Mouse (Mus musculus) cortical plate, adult 2 months (tissue): Measurements from ENCODE around the gene Adam15. TPM values are rescaled to one million over a fixed set of nuclear protein-coding genes. Genes with fewer than 3 reads are reported as not detected.

ENCODE experiments used
- H3K27ac ChIP-seq: fragments of 200-500 bp; 2 replicates; pipeline ENCODE4 v1.5.1; 2012; ENCODE audit warnings: low read length, control low read depth, inconsistent platforms; ENCODE audit not compliant: insufficient read depth
- H3K4me1 ChIP-seq: fragments of 200-500 bp; 2 replicates; pipeline ENCODE4 v1.6.1; 2011; ENCODE audit warnings: low read length; ENCODE audit not compliant: control insufficient read depth, insufficient read depth
- H3K4me3 ChIP-seq: fragments of 200-500 bp; 2 replicates; pipeline ENCODE4 v1.5.1; 2011; ENCODE audit warnings: mild to moderate bottlenecking, low read length, control low read depth; ENCODE audit not compliant: insufficient read depth
- CTCF ChIP-seq: fragments of 200-500 bp; IDR thresholded peaks from 2 replicates; pipeline ENCODE4 v1.5.1; 2011; ENCODE audit warnings: mild to moderate bottlenecking, control low read depth, low read length; ENCODE audit not compliant: insufficient read depth; ENCODE audit errors: extremely low read depth
- POLR2A ChIP-seq: fragments of 200-500 bp; IDR thresholded peaks from 2 replicates; pipeline ENCODE4 v1.6.1; 2011; ENCODE audit warnings: mild to moderate bottlenecking, low read length, control low read depth; ENCODE audit not compliant: insufficient read depth; ENCODE audit errors: extremely low read depth
- polyA plus RNA-seq: library from polyadenylated mRNA; depleted of rRNA; stranded (reverse); fragments of >200 nt; gene quantifications from 2 replicates; pipeline ENCODE4 v1.2.3, GENCODE M21; 2012

Adam15 gene
- polyA plus RNA-seq, 1 experiment: 170 TPM

DNA sequence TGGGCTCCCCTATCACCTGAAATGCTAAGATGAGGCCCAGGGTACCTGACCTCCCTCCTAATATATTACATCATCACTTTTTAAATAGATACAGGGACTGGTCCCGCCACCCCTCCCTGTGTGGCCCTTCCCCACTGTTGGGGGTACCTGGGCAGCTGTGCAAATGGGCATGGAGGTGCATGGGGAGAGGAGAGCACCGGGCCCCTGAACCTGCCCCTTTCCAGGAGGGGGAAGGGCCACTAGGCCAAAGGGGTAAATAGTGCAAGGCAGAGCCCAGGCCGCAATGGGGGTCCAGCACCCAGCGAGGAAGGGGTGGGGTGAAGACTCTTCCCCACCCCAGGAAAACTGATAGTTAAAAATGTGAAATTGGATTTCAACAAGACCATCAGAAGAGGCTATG lies 28.0 kb upstream of the Adam15 start:
- Histone ChIP-seq H3K27ac (no peak overlapping the region), H3K4me3 (peak overlapping the region; percentile 47; the same call in 1 of the 2 replicates), H3K4me1 (peaks cover 2% of the 10 kb centered on the region; the same call in 1 of the 2 replicates)
- no peak for TF ChIP-seq CTCF
- no peak for TF ChIP-seq POLR2A

GRCm38 (mm10) chr3:89373581-89374231 lies 23.9 kb upstream of the Adam15 start:
- H3K4me1 ChIP-seq: peaks cover 2% of the 10 kb centered on the region; the same call in 1 of the 2 replicates
- H3K4me3 ChIP-seq: no peak overlapping the region
- TF ChIP-seq CTCF (no peak), POLR2A (no peak)
- no peak overlapping the region for H3K27ac ChIP-seq

- H3K4me3 ChIP-seq: no peak overlapping the region
- no peaks in the 10 kb centered on the region for H3K4me1 ChIP-seq
- no peak overlapping the region for H3K27ac ChIP-seq
- TF ChIP-seq POLR2A (no peak), CTCF (no peak)
Observed at GRCm38 (mm10) chr3:89367338-89367737, 17.5 kb upstream of the Adam15 start.

GRCm38 (mm10) chr3:89365486-89366414 lies 16.0 kb upstream of the Adam15 start:
- Histone ChIP-seq H3K4me1 (no peaks in the 10 kb centered on the region), H3K27ac (no peak overlapping the region), H3K4me3 (no peak overlapping the region)
- TF ChIP-seq POLR2A: no peak
- TF ChIP-seq CTCF: no peak

- TF ChIP-seq POLR2A: no peak
- no peak for TF ChIP-seq CTCF
- H3K4me1 ChIP-seq: no peaks in the 10 kb centered on the region
- H3K27ac ChIP-seq: no peak within 1 kb of the TSS
- no peak within 1 kb of the TSS for H3K4me3 ChIP-seq
Observed at GRCm38 (mm10) chr3:89365153-89365485, 15.3 kb upstream of the Adam15 start, which contains the start of gene Dcst1. TSS of gene Dcst1 (minus strand) at chr3:89365253.

DNA sequence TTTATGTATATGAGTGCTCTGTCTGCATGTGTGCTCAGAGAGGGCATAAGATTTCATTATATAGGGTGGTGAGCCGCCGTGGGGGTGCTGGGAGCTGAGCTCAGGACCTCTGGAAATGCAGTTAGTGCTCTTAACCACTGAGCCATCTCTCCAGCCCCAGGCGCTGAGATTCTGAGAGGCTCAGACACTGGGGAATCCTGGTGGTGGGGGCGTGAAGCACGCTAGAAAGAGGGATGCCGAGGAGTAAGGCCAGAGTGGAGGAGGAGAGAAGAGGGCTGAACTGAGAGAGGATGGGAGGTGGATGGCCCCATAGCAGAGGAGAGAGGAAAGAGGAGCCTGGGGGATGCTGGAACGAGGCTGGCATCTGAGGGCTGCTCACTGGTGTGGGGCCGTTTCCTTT lies 14.8 kb upstream of the Adam15 start:
- Histone ChIP-seq H3K27ac (no peak overlapping the region), H3K4me3 (no peak overlapping the region), H3K4me1 (no peaks in the 10 kb centered on the region)
- TF ChIP-seq POLR2A: no peak
- no peak for TF ChIP-seq CTCF

- TF ChIP-seq POLR2A (no peak), CTCF (no peak)
- Histone ChIP-seq H3K4me3 (no peak within 1 kb of the TSS), H3K4me1 (no peaks in the 10 kb centered on the region), H3K27ac (no peak within 1 kb of the TSS)
Observed at GRCm38 (mm10) chr3:89361675-89362074, 11.9 kb upstream of the Adam15 start, which contains the start of gene Dcst2. TSS of gene Dcst2 (plus strand) at chr3:89361975.

GRCm38 (mm10) chr3:89360237-89360636 lies 10.4 kb upstream of the Adam15 start:
- no peak overlapping the region for H3K4me3 ChIP-seq
- H3K4me1 ChIP-seq: no peaks in the 10 kb centered on the region
- no peak for TF ChIP-seq CTCF
- TF ChIP-seq POLR2A: no peak
- H3K27ac ChIP-seq: no peak overlapping the region

DNA sequence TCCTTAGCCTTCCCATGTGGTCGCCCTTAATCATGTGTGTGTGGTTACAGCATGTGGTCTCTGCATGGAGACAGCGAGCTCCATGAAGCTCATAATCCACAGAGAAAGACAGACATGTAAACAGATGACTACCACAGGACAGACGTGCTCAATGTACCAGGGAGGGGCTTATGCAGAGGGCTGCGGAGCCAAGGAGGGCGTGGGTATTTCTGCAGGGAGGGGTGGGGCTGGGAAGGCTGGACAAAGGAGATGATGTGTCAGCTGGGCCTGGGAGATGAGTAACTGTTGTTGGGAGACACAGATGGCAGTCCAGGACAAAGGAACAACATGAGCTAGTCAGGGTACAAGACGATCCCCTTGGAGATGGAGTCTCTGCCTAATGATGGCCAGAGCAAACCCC lies 9.8 kb upstream of the Adam15 start:
- H3K4me3 ChIP-seq: no peak overlapping the region
- H3K27ac ChIP-seq: no peak overlapping the region
- TF ChIP-seq POLR2A (no peak), CTCF (no peak)
- H3K4me1 ChIP-seq: no peaks in the 10 kb centered on the region
